Mouse (Mus musculus) CH12.LX (cell line): ENCODE results near the gene Nes. TPM values are rescaled to one million over a fixed set of nuclear protein-coding genes. Genes with fewer than 3 reads are reported as not detected.

Experiments
- DNase-seq: peaks from one replicate; pipeline ENCODE4 v3.0.0-alpha.2; 2013; ENCODE audit errors: extremely low read depth
- H3K27ac ChIP-seq: 2 replicates; pipeline ENCODE4 v1.5.1; 2012; ENCODE audit warnings: low read depth, mild to moderate bottlenecking, control low read depth, moderate library complexity; ENCODE audit not compliant: insufficient read depth
- H3K27me3 ChIP-seq: replicated peaks from 2 replicates; pipeline ENCODE3; 2012; ENCODE audit warnings: inconsistent platforms
- H3K36me3 ChIP-seq, 2 experiments: replicated peaks in 1 of 2; 2 replicates each; pipeline versions ENCODE3 to v1.6.1; 2012; ENCODE audit warnings: inconsistent platforms in 1 of 2, low read length in 1 of 2, mild to moderate bottlenecking in 1 of 2, mixed read lengths in 1 of 2, moderate library complexity in 1 of 2; ENCODE audit not compliant: control insufficient read depth in 1 of 2, insufficient read depth in 1 of 2
- H3K4me1 ChIP-seq, 2 experiments: 2 replicates each; pipeline ENCODE4 v1.6.1; 2012; ENCODE audit warnings: inconsistent platforms in 1 of 2, moderate library complexity in 1 of 2; ENCODE audit not compliant: insufficient read depth in 2 of 2, control insufficient read depth in 1 of 2
- H3K4me2 ChIP-seq: 2 replicates; pipeline ENCODE4 v1.6.1; 2012; ENCODE audit warnings: low read depth, mild to moderate bottlenecking, control low read depth; ENCODE audit not compliant: poor library complexity, insufficient read depth, severe bottlenecking
- H3K4me3 ChIP-seq, 3 experiments: fragments of 150-350 bp in 1 of 3; sonication (generic) in 1 of 3; replicated peaks in 1 of 3; 2 replicates each; pipeline versions ENCODE3 to v1.5.1; 2011 to 2012; ENCODE audit warnings: low read depth in 2 of 3, low read length in 2 of 3, mild to moderate bottlenecking in 2 of 3, moderate library complexity in 2 of 3, control low read depth in 1 of 3, improper control_type of control experiment in 1 of 3, inconsistent platforms in 1 of 3, mixed read lengths in 1 of 3; ENCODE audit not compliant: poor library complexity in 1 of 3
- H3K79me2 ChIP-seq: replicated peaks from 2 replicates; pipeline ENCODE4 v1.6.1; 2012; ENCODE audit warnings: mild to moderate bottlenecking, moderate library complexity; ENCODE audit not compliant: control insufficient read depth, poor library complexity, insufficient read depth, severe bottlenecking; ENCODE audit errors: extremely low read depth
- H3K9ac ChIP-seq: 2 replicates; pipeline ENCODE4 v1.6.1; 2012; ENCODE audit warnings: low read depth, mild to moderate bottlenecking, control low read depth, moderate library complexity; ENCODE audit not compliant: insufficient read depth
- H3K9me3 ChIP-seq: replicated peaks from 2 replicates; pipeline ENCODE3; 2012; ENCODE audit warnings: low read length, inconsistent platforms, mixed read lengths
- BHLHE40 ChIP-seq: IDR thresholded peaks from 2 replicates; pipeline ENCODE4 v1.6.1; 2011; ENCODE audit warnings: mild to moderate bottlenecking, low read depth, low read length, improper control_type of control experiment
- CHD2 ChIP-seq: IDR thresholded peaks from 2 replicates; pipeline ENCODE4 v1.6.1; 2011; ENCODE audit warnings: low read length, improper control_type of control experiment
- CTCF ChIP-seq, 2 experiments: IDR thresholded peaks in 1 of 2; conservative IDR thresholded peaks in 1 of 2; 2 replicates each; pipeline ENCODE4 v1.5.1; 2011 to 2012; ENCODE audit warnings: low read depth in 2 of 2, low read length in 2 of 2, improper control_type of control experiment in 1 of 2, inconsistent platforms in 1 of 2, mild to moderate bottlenecking in 1 of 2, moderate library complexity in 1 of 2
- E2F4 ChIP-seq: IDR thresholded peaks from 2 replicates; pipeline ENCODE4 v1.6.1; 2011; ENCODE audit warnings: low read depth, low read length, improper control_type of control experiment; ENCODE audit not compliant: insufficient replicate concordance
- ELF1 ChIP-seq: IDR thresholded peaks from 2 replicates; pipeline ENCODE4 v1.6.1; 2014; ENCODE audit warnings: low read depth, mild to moderate bottlenecking, inconsistent platforms, low read length, improper control_type of control experiment
- EP300 ChIP-seq: IDR thresholded peaks from 2 replicates; pipeline ENCODE4 v1.6.1; 2011; ENCODE audit warnings: low read length, improper control_type of control experiment
- ETS1 ChIP-seq: conservative IDR thresholded peaks from 2 replicates; pipeline ENCODE4 v1.6.1; 2012; ENCODE audit warnings: low read depth, mild to moderate bottlenecking, inconsistent platforms, low read length, improper control_type of control experiment, moderate library complexity
- HCFC1 ChIP-seq: IDR thresholded peaks from 2 replicates; pipeline ENCODE4 v1.6.1; 2012; ENCODE audit warnings: low read depth, mild to moderate bottlenecking, inconsistent platforms, low read length, improper control_type of control experiment
- IRF4 ChIP-seq: IDR thresholded peaks from 2 replicates; pipeline ENCODE4 v1.6.1; 2014; ENCODE audit warnings: low read depth, mild to moderate bottlenecking, inconsistent platforms, low read length, improper control_type of control experiment
- JUN ChIP-seq: IDR thresholded peaks from 2 replicates; pipeline ENCODE4 v1.6.1; 2011; ENCODE audit warnings: low read depth, mild to moderate bottlenecking, low read length, improper control_type of control experiment, moderate library complexity; ENCODE audit not compliant: insufficient read depth
- JUND ChIP-seq: conservative IDR thresholded peaks from 2 replicates; pipeline ENCODE4 v1.6.1; 2011; ENCODE audit warnings: low read depth, low read length, improper control_type of control experiment
- KAT2A ChIP-seq: IDR thresholded peaks from 2 replicates; pipeline ENCODE4 v1.6.1; 2012; ENCODE audit warnings: low read length, improper control_type of control experiment, inconsistent platforms; ENCODE audit not compliant: insufficient replicate concordance
- MAFK ChIP-seq: IDR thresholded peaks from 2 replicates; pipeline ENCODE4 v1.6.1; 2011; ENCODE audit warnings: low read length, improper control_type of control experiment; ENCODE audit not compliant: insufficient replicate concordance
- MAX ChIP-seq: IDR thresholded peaks from 2 replicates; pipeline ENCODE4 v1.6.1; 2011; ENCODE audit warnings: low read length, improper control_type of control experiment
- MAZ ChIP-seq: IDR thresholded peaks from 2 replicates; pipeline ENCODE4 v1.6.1; 2012; ENCODE audit warnings: low read depth, mild to moderate bottlenecking, inconsistent platforms, low read length, improper control_type of control experiment, moderate library complexity
- MXI1 ChIP-seq: IDR thresholded peaks from 2 replicates; pipeline ENCODE4 v1.6.1; 2011; ENCODE audit warnings: mild to moderate bottlenecking, low read depth, low read length, improper control_type of control experiment
- MYC ChIP-seq: IDR thresholded peaks from 2 replicates; pipeline ENCODE4 v1.6.1; 2011; ENCODE audit warnings: low read depth, mild to moderate bottlenecking, improper control_type of control experiment, low read length
- NELFE ChIP-seq: IDR thresholded peaks from 2 replicates; pipeline ENCODE4 v1.6.1; 2011; ENCODE audit warnings: low read depth, low read length, improper control_type of control experiment
- NRF1 ChIP-seq: IDR thresholded peaks from 2 replicates; pipeline ENCODE4 v1.6.1; 2014; ENCODE audit warnings: low read depth, mild to moderate bottlenecking, inconsistent platforms, low read length, improper control_type of control experiment, moderate library complexity
- PAX5 ChIP-seq: IDR thresholded peaks from 2 replicates; pipeline ENCODE4 v1.6.1; 2012; ENCODE audit warnings: low read length, inconsistent platforms, mixed read lengths
- POLR2A ChIP-seq: IDR thresholded peaks from 2 replicates; pipeline ENCODE4 v1.6.1; 2011; ENCODE audit warnings: low read depth, mild to moderate bottlenecking, improper control_type of control experiment, low read length
- POLR2AphosphoS2 ChIP-seq: IDR thresholded peaks from 2 replicates; pipeline ENCODE4 v1.6.1; 2011; ENCODE audit warnings: low read depth, low read length, improper control_type of control experiment
- RAD21 ChIP-seq: IDR thresholded peaks from 2 replicates; pipeline ENCODE4 v1.6.1; 2011; ENCODE audit warnings: low read depth, mild to moderate bottlenecking, low read length, improper control_type of control experiment, moderate library complexity
- RCOR1 ChIP-seq: conservative IDR thresholded peaks from 2 replicates; pipeline ENCODE4 v1.6.1; 2012; ENCODE audit warnings: low read depth, mild to moderate bottlenecking, inconsistent platforms, low read length, improper control_type of control experiment
- SIN3A ChIP-seq: IDR thresholded peaks from 2 replicates; pipeline ENCODE4 v1.6.1; 2012; ENCODE audit warnings: low read length, improper control_type of control experiment, inconsistent platforms
- SMC3 ChIP-seq: IDR thresholded peaks from 2 replicates; pipeline ENCODE4 v1.6.1; 2011; ENCODE audit warnings: low read depth, low read length, improper control_type of control experiment
- TBP ChIP-seq: conservative IDR thresholded peaks from 2 replicates; pipeline ENCODE4 v1.6.1; 2011; ENCODE audit warnings: low read depth, low read length, improper control_type of control experiment
- TCF12 ChIP-seq: IDR thresholded peaks from 2 replicates; pipeline ENCODE4 v1.6.1; 2014; ENCODE audit warnings: low read depth, mild to moderate bottlenecking, inconsistent platforms, low read length, improper control_type of control experiment
- USF1 ChIP-seq: IDR thresholded peaks from 2 replicates; pipeline ENCODE4 v1.6.1; 2014; ENCODE audit warnings: low read depth, mild to moderate bottlenecking, inconsistent platforms, low read length, improper control_type of control experiment
- USF2 ChIP-seq: conservative IDR thresholded peaks from 2 replicates; pipeline ENCODE4 v1.6.1; 2011; ENCODE audit warnings: low read depth, low read length, improper control_type of control experiment
- ZC3H11A ChIP-seq: IDR thresholded peaks from 2 replicates; pipeline ENCODE4 v1.6.1; 2012; ENCODE audit warnings: low read depth, mild to moderate bottlenecking, inconsistent platforms, low read length, improper control_type of control experiment
- ZKSCAN1 ChIP-seq: IDR thresholded peaks from 2 replicates; pipeline ENCODE4 v1.6.1; 2012; ENCODE audit warnings: low read depth, inconsistent platforms, low read length, improper control_type of control experiment, borderline replicate concordance
- ZNF384 ChIP-seq: IDR thresholded peaks from 2 replicates; pipeline ENCODE4 v1.6.1; 2012; ENCODE audit warnings: low read depth, low read length, improper control_type of control experiment, inconsistent platforms
- dilution Hi-C: fragments of 300-500 bp; cut with MboI; formaldehyde crosslinking; loops from 2 replicates; pipeline ENCODE4 v1.14.3; 2020; ENCODE audit warnings: low sequenced_read_pairs; ENCODE audit not compliant: extremely low pct_unique_long_range_greater_than_20kb, extremely low pct_ligation_motif_present
- in situ Hi-C: fragments of 300-500 bp; cut with MboI; formaldehyde crosslinking; loops from 3 replicates; pipeline ENCODE4 v1.14.3; 2019; ENCODE audit warnings: low sequenced_read_pairs, low pct_ligation_motif_present, low pct_unique_long_range_greater_than_20kb, mixed read lengths
- polyA plus RNA-seq: library from polyadenylated mRNA; unstranded; fragments of >175 nt; gene quantifications from 2 replicates; pipeline ENCODE4 v1.2.1, GENCODE M21; 2012; ENCODE audit warnings: low read depth; ENCODE audit not compliant: insufficient read length
- total RNA-seq, 2 experiments: library from RNA; depleted of rRNA; stranded (reverse); fragments of 300-350 nt in 1 of 2; fragments of >200 nt in 1 of 2; gene quantifications; 2 replicates each; pipeline ENCODE4 v1.2.3; 2012 to 2014

The Nes gene
- total and polyA plus RNA-seq, 3 experiments: 0.04 TPM; not detected in 1

DNA sequence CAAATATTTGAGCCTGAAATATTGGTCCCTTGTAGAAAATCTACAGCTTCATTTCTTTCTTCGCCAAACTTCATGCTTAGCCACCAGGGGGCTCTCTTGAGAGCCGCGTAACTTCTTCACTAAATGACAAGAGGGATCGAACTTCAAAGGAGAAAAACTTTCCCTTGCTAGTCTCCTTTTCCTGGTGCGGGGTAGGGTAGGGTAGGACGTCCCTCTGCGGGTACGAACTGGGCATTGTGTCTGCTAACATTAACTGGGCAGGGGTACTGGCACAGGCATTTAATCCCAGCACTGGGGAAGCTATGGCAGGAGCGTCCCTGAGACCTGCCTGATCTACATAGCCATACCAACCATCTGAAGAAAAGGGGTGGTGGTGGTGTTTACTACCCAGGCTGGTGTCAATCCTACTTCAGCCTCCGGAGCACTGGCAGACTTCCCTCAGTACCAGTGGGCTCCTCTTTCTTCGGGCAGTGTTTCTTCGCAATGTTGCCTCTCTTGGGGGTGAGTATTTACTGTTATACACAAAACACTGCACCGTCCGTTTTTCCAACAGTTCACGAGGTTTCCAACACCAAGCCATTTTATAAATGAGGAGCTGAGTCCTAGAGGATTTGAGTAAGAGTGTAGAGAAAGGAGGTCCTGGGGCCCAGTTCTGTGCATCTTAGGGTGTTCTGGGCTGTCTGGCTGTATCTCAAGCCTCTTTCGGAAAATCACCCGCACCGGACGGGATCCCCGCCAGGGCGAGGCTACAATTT lies 517 bp upstream of the Nes start:
- Histone ChIP-seq H3K79me2 (no peaks in the 10 kb centered on the region), H3K4me2 (peak overlapping the region; percentile 26; the same call in 1 of the 2 replicates), H3K4me3 (no peak overlapping the region), H3K27ac (no peak overlapping the region), H3K27me3 (peaks cover 33% of the 10 kb centered on the region), H3K9me3 (peaks cover 13% of the 10 kb centered on the region), H3K9ac (no peak overlapping the region), H3K4me1 (peaks cover 2 to 31% of the 10 kb centered on the region in 2 experiments; a peak in 2 of 4 replicates), H3K36me3 (no peaks in the 10 kb centered on the region)
- dilution Hi-C loops: no loop called here
- peak; percentile 66 for DNase-seq
- TF ChIP-seq SIN3A (no peak), JUND (no peak), HCFC1 (no peak), ZNF384 (no peak), RCOR1 (no peak), BHLHE40 (no peak), USF2 (no peak), EP300 (no peak), ELF1 (no peak), CTCF (conservative IDR thresholded peaks at IDR 0.05 in 1 of 2, IDR thresholded peaks at IDR 0.05 in 1 of 2; ENCODE audit: low read depth in 2 of 2, low read length in 2 of 2) (peak; percentile 42 to 93; a peak in 3 of 4 replicates), ETS1 (no peak), MAZ (no peak), ZKSCAN1 (no peak), MAX (no peak), MXI1 (no peak), CHD2 (no peak), ZC3H11A (0 out of 2 replicates have a peak, but pooled peaks have one; percentile 21), SMC3 (peak; percentile 96), E2F4 (no peak), NRF1 (no peak), MYC (no peak), POLR2AphosphoS2 (no peak), PAX5 (no peak), KAT2A (no peak), USF1 (no peak), TBP (no peak), POLR2A (no peak), TCF12 (no peak), JUN (no peak), MAFK (no peak), IRF4 (0 out of 2 replicates have a peak, but pooled peaks have one; percentile 19), RAD21 (peak; percentile 68), NELFE (no peak)
- TF ChIP-seq, all 38 proteins: peak for 5
- in situ Hi-C loops: no loop called here
